Mouse (Mus musculus): Measurements from ENCODE around the gene Dysf. TPM values are rescaled to one million over a fixed set of nuclear protein-coding genes. Genes with fewer than 3 reads are reported as not detected.

The Dysf gene
- polyA plus RNA-seq, 1 experiment from 2014 or later = 2.1 TPM

GRCm38 (mm10) chr6:84043251-84043940 lies 35.0 kb downstream of the Dysf start:
- H3K4me2 ChIP-seq (ENCODE audit: low read depth, low read length) = no peak overlapping the region
- no peaks in the 10 kb centered on the region for H3K27me3 ChIP-seq (ENCODE audit: control insufficient read depth, insufficient read depth, low read length)
- H3K4me1 ChIP-seq (ENCODE audit: control insufficient read depth, insufficient read depth, low read length) = no peaks in the 10 kb centered on the region
- no peak overlapping the region for H3K4me3 ChIP-seq (ENCODE audit: low read depth, low read length)
- no peak overlapping the region for H3K9ac ChIP-seq (replicated peaks; ENCODE audit: low read depth, low read length)
- H3K36me3 ChIP-seq (ENCODE audit: control insufficient read depth, insufficient read depth, low read length) = no peaks in the 10 kb centered on the region
- H3K9me3 ChIP-seq (ENCODE audit: control insufficient read depth, low read length) = no peaks in the 10 kb centered on the region
- WGBS = 67% methylated on average over 6 of the region's 6 CpGs
- no peak for ATAC-seq (ENCODE audit: low read depth)
- H3K27ac ChIP-seq (ENCODE audit: low read depth, low read length) = no peak overlapping the region

- no peak overlapping the region for H3K27ac ChIP-seq (ENCODE audit: low read depth, low read length)
- no peaks in the 10 kb centered on the region for H3K4me1 ChIP-seq (ENCODE audit: control insufficient read depth, insufficient read depth, low read length)
- no peak overlapping the region for H3K4me2 ChIP-seq (ENCODE audit: low read depth, low read length)
- H3K27me3 ChIP-seq (ENCODE audit: control insufficient read depth, insufficient read depth, low read length) = no peaks in the 10 kb centered on the region
- 84% methylated on average over 3 of the region's 3 CpGs for WGBS
- ATAC-seq (ENCODE audit: low read depth) = no peak
- no peak overlapping the region for H3K4me3 ChIP-seq (ENCODE audit: low read depth, low read length)
- H3K36me3 ChIP-seq (ENCODE audit: control insufficient read depth, insufficient read depth, low read length) = no peaks in the 10 kb centered on the region
- no peak overlapping the region for H3K9ac ChIP-seq (replicated peaks; ENCODE audit: low read depth, low read length)
- no peaks in the 10 kb centered on the region for H3K9me3 ChIP-seq (ENCODE audit: control insufficient read depth, low read length)
Measured at GRCm38 (mm10) chr6:84044679-84045078, 36.3 kb downstream of the Dysf start.

DNA sequence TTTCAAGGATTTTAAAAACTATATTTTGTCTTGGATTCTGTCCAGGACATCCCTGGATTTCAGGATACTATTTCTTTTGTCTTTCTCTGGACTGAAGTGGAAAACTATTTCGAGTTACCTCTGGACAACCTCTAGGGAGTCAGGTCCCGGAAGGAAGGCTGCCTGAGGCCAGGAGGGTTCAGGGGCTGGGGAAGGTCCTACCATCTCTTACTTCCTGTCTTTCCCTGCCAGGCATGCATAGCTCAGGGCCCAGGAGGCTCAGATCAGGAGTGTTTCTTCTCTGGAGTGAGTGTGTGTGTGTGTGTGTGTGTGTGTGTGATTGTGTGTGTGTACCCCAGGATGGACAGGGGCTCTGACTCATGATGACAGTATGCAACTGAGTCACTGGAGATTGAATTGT lies 40.5 kb downstream of the Dysf start:
- no peaks in the 10 kb centered on the region for H3K36me3 ChIP-seq (ENCODE audit: control insufficient read depth, insufficient read depth, low read length)
- no peaks in the 10 kb centered on the region for H3K27me3 ChIP-seq (ENCODE audit: control insufficient read depth, insufficient read depth, low read length)
- ATAC-seq (ENCODE audit: low read depth) = no peak
- no peak overlapping the region for H3K9ac ChIP-seq (replicated peaks; ENCODE audit: low read depth, low read length)
- no peak overlapping the region for H3K27ac ChIP-seq (ENCODE audit: low read depth, low read length)
- no peaks in the 10 kb centered on the region for H3K4me1 ChIP-seq (ENCODE audit: control insufficient read depth, insufficient read depth, low read length)
- no peaks in the 10 kb centered on the region for H3K9me3 ChIP-seq (ENCODE audit: control insufficient read depth, low read length)
- 84% methylated on average over 2 of the region's 2 CpGs for WGBS
- no peak overlapping the region for H3K4me2 ChIP-seq (ENCODE audit: low read depth, low read length)
- no peak overlapping the region for H3K4me3 ChIP-seq (ENCODE audit: low read depth, low read length)

GRCm38 (mm10) chr6:84050238-84050637 lies 41.8 kb downstream of the Dysf start:
- no peaks in the 10 kb centered on the region for H3K36me3 ChIP-seq (ENCODE audit: control insufficient read depth, insufficient read depth, low read length)
- H3K9me3 ChIP-seq (ENCODE audit: control insufficient read depth, low read length) = no peaks in the 10 kb centered on the region
- H3K4me3 ChIP-seq (ENCODE audit: low read depth, low read length) = no peak overlapping the region
- WGBS = 92% methylated on average over 4 of the region's 4 CpGs
- no peak overlapping the region for H3K9ac ChIP-seq (replicated peaks; ENCODE audit: low read depth, low read length)
- no peak overlapping the region for H3K27ac ChIP-seq (ENCODE audit: low read depth, low read length)
- no peak for ATAC-seq (ENCODE audit: low read depth)
- no peak overlapping the region for H3K4me2 ChIP-seq (ENCODE audit: low read depth, low read length)
- H3K27me3 ChIP-seq (ENCODE audit: control insufficient read depth, insufficient read depth, low read length) = no peaks in the 10 kb centered on the region
- H3K4me1 ChIP-seq (ENCODE audit: control insufficient read depth, insufficient read depth, low read length) = no peaks in the 10 kb centered on the region

GRCm38 (mm10) chr6:84051032-84051431 lies 42.6 kb downstream of the Dysf start:
- H3K27ac ChIP-seq (ENCODE audit: low read depth, low read length) = no peak overlapping the region
- H3K4me2 ChIP-seq (ENCODE audit: low read depth, low read length) = no peak overlapping the region
- ATAC-seq (ENCODE audit: low read depth) = no peak
- no peaks in the 10 kb centered on the region for H3K4me1 ChIP-seq (ENCODE audit: control insufficient read depth, insufficient read depth, low read length)
- no peaks in the 10 kb centered on the region for H3K27me3 ChIP-seq (ENCODE audit: control insufficient read depth, insufficient read depth, low read length)
- no peaks in the 10 kb centered on the region for H3K9me3 ChIP-seq (ENCODE audit: control insufficient read depth, low read length)
- H3K9ac ChIP-seq (replicated peaks; ENCODE audit: low read depth, low read length) = no peak overlapping the region
- no peaks in the 10 kb centered on the region for H3K36me3 ChIP-seq (ENCODE audit: control insufficient read depth, insufficient read depth, low read length)
- H3K4me3 ChIP-seq (ENCODE audit: low read depth, low read length) = no peak overlapping the region
- 64% methylated on average over 6 of the region's 6 CpGs for WGBS

- no peaks in the 10 kb centered on the region for H3K9me3 ChIP-seq (ENCODE audit: control insufficient read depth, low read length)
- no peaks in the 10 kb centered on the region for H3K4me1 ChIP-seq (ENCODE audit: control insufficient read depth, insufficient read depth, low read length)
- H3K4me3 ChIP-seq (ENCODE audit: low read depth, low read length) = no peak overlapping the region
- no peaks in the 10 kb centered on the region for H3K27me3 ChIP-seq (ENCODE audit: control insufficient read depth, insufficient read depth, low read length)
- no peaks in the 10 kb centered on the region for H3K36me3 ChIP-seq (ENCODE audit: control insufficient read depth, insufficient read depth, low read length)
- H3K27ac ChIP-seq (ENCODE audit: low read depth, low read length) = no peak overlapping the region
- ATAC-seq (ENCODE audit: low read depth) = no peak
- WGBS = 85% methylated on average over 9 of the region's 9 CpGs
- H3K9ac ChIP-seq (replicated peaks; ENCODE audit: low read depth, low read length) = no peak overlapping the region
- H3K4me2 ChIP-seq (ENCODE audit: low read depth, low read length) = no peak overlapping the region
Measured at GRCm38 (mm10) chr6:84053874-84054530, 45.6 kb downstream of the Dysf start.

GRCm38 (mm10) chr6:84055619-84056018 lies 47.2 kb downstream of the Dysf start:
- H3K9ac ChIP-seq (replicated peaks; ENCODE audit: low read depth, low read length) = no peak overlapping the region
- H3K4me3 ChIP-seq (ENCODE audit: low read depth, low read length) = no peak overlapping the region
- no peak overlapping the region for H3K4me2 ChIP-seq (ENCODE audit: low read depth, low read length)
- WGBS = 36% methylated on average over 1 of the region's 1 CpGs
- no peak overlapping the region for H3K27ac ChIP-seq (ENCODE audit: low read depth, low read length)
- no peaks in the 10 kb centered on the region for H3K9me3 ChIP-seq (ENCODE audit: control insufficient read depth, low read length)
- ATAC-seq (ENCODE audit: low read depth) = no peak
- no peaks in the 10 kb centered on the region for H3K27me3 ChIP-seq (ENCODE audit: control insufficient read depth, insufficient read depth, low read length)
- no peaks in the 10 kb centered on the region for H3K4me1 ChIP-seq (ENCODE audit: control insufficient read depth, insufficient read depth, low read length)
- no peaks in the 10 kb centered on the region for H3K36me3 ChIP-seq (ENCODE audit: control insufficient read depth, insufficient read depth, low read length)

DNA sequence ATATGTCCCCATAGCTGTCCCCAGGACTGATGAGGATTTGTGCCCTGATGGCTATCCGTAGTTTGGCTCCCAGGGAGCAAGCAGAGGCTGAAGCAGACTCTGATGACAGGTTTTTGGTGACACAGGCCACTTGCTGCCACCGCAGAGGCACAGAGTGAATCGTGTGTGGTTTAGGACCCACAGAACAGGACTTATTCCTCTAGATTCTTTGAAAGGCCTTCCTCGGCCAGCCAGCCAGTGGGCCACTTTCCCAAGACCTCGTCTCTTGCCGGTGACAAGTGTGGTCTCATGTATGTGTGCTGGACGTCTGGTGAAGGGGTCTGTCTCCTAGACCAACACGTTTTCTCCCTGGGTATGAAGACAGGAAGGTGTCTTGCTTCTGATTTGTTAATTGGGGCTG lies 48.8 kb downstream of the Dysf start:
- no peaks in the 10 kb centered on the region for H3K9me3 ChIP-seq (ENCODE audit: control insufficient read depth, low read length)

DNA sequence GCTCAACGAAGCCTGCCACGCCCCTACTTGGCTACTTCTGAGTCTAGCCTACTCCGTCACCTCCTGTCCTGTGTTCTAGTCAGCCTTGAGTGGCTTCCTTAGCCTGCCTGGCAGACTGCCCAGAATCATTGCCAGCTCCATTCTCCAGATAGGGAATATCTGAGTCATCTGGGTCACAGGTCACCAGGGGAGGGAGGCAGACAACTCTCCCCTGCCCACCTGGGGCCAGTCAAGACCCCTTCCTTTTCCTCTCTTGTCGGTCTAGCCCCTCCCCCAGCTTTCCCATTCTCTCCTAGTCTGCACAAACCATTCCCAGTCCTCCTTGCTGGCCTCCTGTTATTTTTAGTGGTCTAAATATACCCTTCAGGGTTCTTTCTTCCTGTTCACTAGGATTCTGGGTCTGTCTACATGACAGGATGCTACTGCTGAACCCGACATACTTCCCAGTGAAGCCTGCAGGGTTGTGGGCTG lies 50.3 kb downstream of the Dysf start:
- ATAC-seq (ENCODE audit: low read depth) = no peak
- Histone ChIP-seq H3K27me3 (ENCODE audit: control insufficient read depth, insufficient read depth, low read length) (no peaks in the 10 kb centered on the region), H3K27ac (ENCODE audit: low read depth, low read length) (no peak overlapping the region), H3K9me3 (ENCODE audit: control insufficient read depth, low read length) (no peaks in the 10 kb centered on the region), H3K36me3 (ENCODE audit: control insufficient read depth, insufficient read depth, low read length) (no peaks in the 10 kb centered on the region), H3K4me1 (ENCODE audit: control insufficient read depth, insufficient read depth, low read length) (no peaks in the 10 kb centered on the region), H3K4me2 (ENCODE audit: low read depth, low read length) (no peak overlapping the region), H3K9ac (replicated peaks; ENCODE audit: low read depth, low read length) (no peak overlapping the region), H3K4me3 (ENCODE audit: low read depth, low read length) (no peak overlapping the region)
- 68% methylated on average over 5 of the region's 5 CpGs for WGBS

More for the DNA sequence above, 48.8 kb downstream of the Dysf start:
- Histone ChIP-seq H3K36me3 (ENCODE audit: control insufficient read depth, insufficient read depth, low read length) (no peaks in the 10 kb centered on the region), H3K9ac (replicated peaks; ENCODE audit: low read depth, low read length) (no peak overlapping the region), H3K4me2 (ENCODE audit: low read depth, low read length) (no peak overlapping the region), H3K4me1 (ENCODE audit: control insufficient read depth, insufficient read depth, low read length) (no peaks in the 10 kb centered on the region), H3K27ac (ENCODE audit: low read depth, low read length) (no peak overlapping the region), H3K27me3 (ENCODE audit: control insufficient read depth, insufficient read depth, low read length) (no peaks in the 10 kb centered on the region), H3K4me3 (ENCODE audit: low read depth, low read length) (no peak overlapping the region)
- ATAC-seq (ENCODE audit: low read depth) = no peak
- WGBS = 90% methylated on average over 8 of the region's 8 CpGs

All from neural tube, embryonic 14.5 days (tissue).